Mouse (Mus musculus) forebrain, embryonic 14.5 days (tissue): ENCODE results near the gene P3h1. TPM values are rescaled to one million over a fixed set of nuclear protein-coding genes. Genes with fewer than 3 reads are reported as not detected.

ENCODE experiments used
- ATAC-seq: fragments of 200-750 bp; cut with Nextera tagmentation; 2 replicates; pipeline ENCODE4 v1.8.0; 2017; ENCODE audit warnings: mild to moderate bottlenecking, moderate library complexity
- DNase-seq: peaks from one replicate; pipeline ENCODE4 v3.0.0-alpha.2; 2015; ENCODE audit warnings: low spot score
- H3K27ac ChIP-seq: fragments of 300-500 bp; sonication (generic); 2 replicates; pipeline ENCODE4 v1.5.1; 2014; ENCODE audit warnings: low read depth, mild to moderate bottlenecking, control low read depth, low read length, moderate library complexity
- H3K27me3 ChIP-seq: fragments of 300-500 bp; sonication (generic); replicated peaks from 2 replicates; pipeline ENCODE4 v1.6.1; 2014; ENCODE audit warnings: low read length, control low read depth, mixed read lengths; ENCODE audit not compliant: control insufficient read depth, insufficient read depth
- H3K36me3 ChIP-seq: fragments of 300-500 bp; sonication (generic); 2 replicates; pipeline ENCODE4 v1.6.1; 2014; ENCODE audit warnings: low read length, control low read depth; ENCODE audit not compliant: control insufficient read depth, insufficient read depth
- H3K4me1 ChIP-seq: fragments of 300-500 bp; sonication (generic); 2 replicates; pipeline ENCODE4 v1.6.1; 2014; ENCODE audit warnings: antibody characterized with exemption, low read length, control low read depth; ENCODE audit not compliant: control insufficient read depth, insufficient read depth
- H3K4me2 ChIP-seq: fragments of 300-500 bp; sonication (generic); 2 replicates; pipeline ENCODE4 v1.6.1; 2014; ENCODE audit warnings: mild to moderate bottlenecking, control low read depth, low read length
- H3K4me3 ChIP-seq: fragments of 300-500 bp; sonication (generic); 2 replicates; pipeline ENCODE4 v1.5.1; 2014; ENCODE audit warnings: low read depth, low read length, control low read depth
- H3K9ac ChIP-seq: fragments of 300-500 bp; sonication (generic); 2 replicates; pipeline ENCODE4 v1.6.1; 2014; ENCODE audit warnings: mild to moderate bottlenecking, low read length, control low read depth, moderate library complexity
- H3K9me3 ChIP-seq: fragments of 300-500 bp; sonication (generic); replicated peaks from 2 replicates; pipeline ENCODE4 v1.6.1; 2016; ENCODE audit warnings: low read length, control low read depth, mixed read lengths; ENCODE audit not compliant: control insufficient read depth
- WGBS: fragments of 180-500 bp; shearing (Covaris S2); extraction: QIAGEN DNeasy Blood & Tissue Kit; methylation state at CpG from one replicate; pipeline ENCODE4 v1.1.7; 2014; 5-methylcytosine and 5-hydroxymethylcytosine counted together
- polyA plus RNA-seq: library from polyadenylated mRNA; unstranded; fragments of >200 nt; fragmentation: Nextera tagmentation; extraction: Ambion mirVana; gene quantifications from 2 replicates; pipeline ENCODE4 v1.2.1, GENCODE M21; 2014

P3h1 gene
- polyA plus RNA-seq, result 8.0 and 9.5 TPM in 2 replicates

DNA sequence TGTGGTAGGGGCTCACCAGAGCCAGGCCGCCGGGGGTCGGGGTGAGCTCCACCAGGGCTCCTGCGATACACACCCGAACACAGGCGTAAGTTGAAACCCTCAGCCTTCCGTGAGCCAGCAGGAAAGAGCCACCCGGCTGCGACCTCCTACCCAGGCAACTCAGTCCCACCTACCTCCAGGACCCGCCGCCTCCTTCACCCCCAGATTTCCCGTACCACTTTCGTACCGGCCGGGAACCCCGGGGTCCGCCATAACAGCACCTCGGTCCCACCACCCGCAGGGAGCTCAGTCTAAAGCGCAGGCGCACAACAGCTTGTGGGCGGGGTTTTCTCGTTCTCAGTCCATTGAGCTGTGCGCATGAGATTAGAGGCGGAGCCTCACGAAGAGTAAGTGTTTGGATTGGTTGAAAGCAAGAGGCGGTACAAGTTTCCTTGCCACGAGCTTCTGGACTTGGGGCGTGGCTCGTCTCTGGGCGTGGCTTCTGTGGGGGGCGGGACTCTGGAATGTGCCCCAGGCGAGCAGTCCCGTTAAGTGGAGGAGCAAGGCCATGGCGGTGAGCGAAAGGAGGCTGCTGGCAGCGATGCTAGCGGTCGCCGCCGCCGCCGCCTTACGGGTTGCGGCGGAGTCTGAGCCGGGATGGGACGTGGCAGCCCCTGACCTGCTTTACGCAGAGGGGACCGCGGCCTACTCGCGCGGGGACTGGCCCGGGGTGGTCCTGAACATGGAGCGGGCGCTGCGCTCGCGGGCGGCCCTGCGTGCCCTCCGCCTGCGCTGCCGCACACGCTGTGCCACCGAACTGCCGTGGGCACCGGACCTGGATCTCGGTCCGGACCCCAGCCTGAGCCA is at the start of gene P3h1, which contains the start of gene AU022252:
Gene P3h1, plus strand, starts transcription at position 506 of the 846 bp plus-strand sequence.
Gene AU022252, minus strand, starts transcription at position 303 of the 846 bp plus-strand sequence.
- peak; percentile 98 for ATAC-seq

DNA sequence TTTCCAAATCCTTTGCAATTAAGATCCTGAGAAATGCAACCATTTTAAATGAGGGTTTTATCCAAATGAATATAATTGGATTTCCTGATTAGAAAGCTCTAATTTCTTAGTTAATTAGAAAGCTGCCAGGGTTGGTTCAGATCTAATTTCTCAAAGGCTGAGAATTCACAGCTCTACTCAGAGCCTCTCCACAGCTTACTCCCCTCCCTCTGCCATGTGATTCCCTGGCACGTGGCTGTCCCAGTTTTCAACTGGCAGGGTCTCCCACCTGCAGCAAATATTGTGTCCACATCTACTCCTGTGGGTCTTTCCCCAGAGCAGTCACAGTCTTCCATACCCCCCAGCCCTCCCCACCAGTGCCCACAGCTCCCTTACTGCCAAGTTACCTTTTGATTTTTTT is 49.2 kb upstream of the P3h1 start:
- ATAC-seq (no peak), DNase-seq (no peak)
- Histone ChIP-seq H3K27me3 (no peaks in the 10 kb centered on the region), H3K4me2 (no peak overlapping the region), H3K9me3 (no peaks in the 10 kb centered on the region), H3K4me3 (no peak overlapping the region), H3K36me3 (no peaks in the 10 kb centered on the region), H3K9ac (no peak overlapping the region), H3K27ac (no peak overlapping the region), H3K4me1 (no peaks in the 10 kb centered on the region)
- WGBS, result 58% methylated on average over 1 of the region's 1 CpGs

More for the DNA sequence above, at the start of gene P3h1, which contains the start of gene AU022252:
- Histone ChIP-seq H3K36me3 (peaks cover 16% of the 10 kb centered on the region; the same call in 1 of the 2 replicates), H3K27ac (peak within 1 kb of the TSS; percentile 40; the same call in 1 of the 2 replicates), H3K27me3 (no peaks in the 10 kb centered on the region), H3K4me2 (peak within 1 kb of the TSS; percentile 95), H3K9me3 (no peaks in the 10 kb centered on the region), H3K4me1 (peaks cover 13% of the 10 kb centered on the region), H3K4me3 (peak within 1 kb of the TSS; percentile 89), H3K9ac (peak within 1 kb of the TSS; percentile 82)
- WGBS, result under 1% methylated on average over 68 of the region's 71 CpGs
- peak; percentile 100 for DNase-seq

DNA sequence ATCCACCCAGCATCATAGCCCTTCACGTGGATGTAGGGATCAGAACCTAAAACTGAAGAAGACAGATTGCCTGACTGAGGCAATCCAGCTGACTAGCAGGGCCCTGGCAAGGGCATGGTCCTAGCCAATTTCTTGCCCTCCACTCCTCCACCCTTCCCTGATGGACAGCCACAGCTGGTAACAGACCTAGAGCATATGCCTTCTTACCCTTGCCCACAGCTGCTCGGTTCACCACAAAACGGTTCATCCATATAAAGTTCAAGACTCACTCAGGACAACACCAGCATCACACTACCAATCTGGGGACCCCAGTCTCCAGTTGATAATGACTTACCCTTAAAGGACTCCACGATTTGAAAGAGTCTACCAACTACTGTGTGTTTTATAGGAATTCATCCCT is 46.9 kb upstream of the P3h1 start:
- Histone ChIP-seq H3K36me3 (no peaks in the 10 kb centered on the region), H3K9ac (no peak overlapping the region), H3K27ac (no peak overlapping the region), H3K9me3 (no peaks in the 10 kb centered on the region), H3K4me1 (no peaks in the 10 kb centered on the region), H3K27me3 (no peaks in the 10 kb centered on the region), H3K4me2 (no peak overlapping the region), H3K4me3 (no peak overlapping the region)
- no peak for ATAC-seq
- 85% methylated on average over 4 of the region's 4 CpGs for WGBS
- DNase-seq, result no peak

DNA sequence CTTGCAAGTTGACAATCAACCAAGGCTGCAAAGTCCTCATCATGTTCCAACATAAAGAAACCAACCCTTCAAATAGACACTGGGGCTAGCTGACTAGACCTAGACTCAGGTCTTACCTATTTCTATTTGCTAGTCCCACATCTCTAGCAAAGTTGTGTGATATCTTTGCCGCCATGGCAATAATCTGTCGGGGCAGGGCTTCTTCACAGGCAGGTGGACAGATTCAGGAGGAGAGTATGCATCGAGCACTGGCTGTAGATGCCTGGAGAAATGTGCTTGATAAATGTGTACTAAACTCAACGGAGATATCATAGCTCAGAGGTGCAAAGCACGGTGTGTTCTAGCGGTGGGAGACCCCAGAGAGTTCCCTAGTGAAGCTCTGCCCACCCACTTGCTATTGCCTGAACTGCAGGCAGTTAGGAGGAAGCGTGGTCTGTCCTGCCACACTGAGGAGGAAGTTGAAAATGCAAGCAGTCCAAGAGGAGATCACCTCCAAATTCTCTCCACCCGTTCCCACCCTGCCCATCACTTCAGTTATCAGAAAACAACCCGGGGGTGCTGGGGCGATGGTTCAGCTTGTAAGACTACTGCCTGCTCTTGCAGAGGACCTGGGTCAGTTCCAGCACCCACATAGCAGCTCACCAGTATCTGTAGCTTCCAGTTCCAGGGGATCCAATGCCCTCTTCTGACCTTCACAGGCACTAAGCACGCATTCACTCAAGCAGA is 44.5 kb upstream of the P3h1 start:
- Histone ChIP-seq H3K4me3 (no peak overlapping the region), H3K36me3 (no peaks in the 10 kb centered on the region), H3K27me3 (no peaks in the 10 kb centered on the region), H3K27ac (no peak overlapping the region), H3K4me2 (no peak overlapping the region), H3K9me3 (no peaks in the 10 kb centered on the region), H3K4me1 (no peaks in the 10 kb centered on the region), H3K9ac (no peak overlapping the region)
- DNase-seq (no peak), ATAC-seq (no peak)
- WGBS, result 61% methylated on average over 11 of the region's 11 CpGs

DNA sequence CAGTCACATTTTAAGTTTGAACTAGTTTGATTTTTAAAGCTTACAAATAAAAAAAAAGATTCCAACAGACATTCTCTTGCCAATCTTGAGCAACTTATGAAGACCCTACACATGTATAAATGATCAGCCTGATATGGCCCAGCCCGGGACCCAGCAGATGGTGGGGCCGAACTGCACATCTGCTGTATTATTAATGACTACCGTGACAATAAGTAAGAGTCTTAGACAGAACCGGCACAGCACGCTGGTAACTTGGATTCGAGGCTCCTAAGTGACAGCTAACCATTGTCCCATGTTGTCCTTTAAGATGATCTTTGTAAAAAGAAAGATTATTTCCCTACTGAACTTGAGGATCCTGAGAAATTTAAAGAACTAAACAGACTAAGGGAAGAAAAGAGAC is 43.3 kb upstream of the P3h1 start:
- H3K27me3 ChIP-seq, result no peaks in the 10 kb centered on the region
- no peak overlapping the region for H3K27ac ChIP-seq

DNA sequence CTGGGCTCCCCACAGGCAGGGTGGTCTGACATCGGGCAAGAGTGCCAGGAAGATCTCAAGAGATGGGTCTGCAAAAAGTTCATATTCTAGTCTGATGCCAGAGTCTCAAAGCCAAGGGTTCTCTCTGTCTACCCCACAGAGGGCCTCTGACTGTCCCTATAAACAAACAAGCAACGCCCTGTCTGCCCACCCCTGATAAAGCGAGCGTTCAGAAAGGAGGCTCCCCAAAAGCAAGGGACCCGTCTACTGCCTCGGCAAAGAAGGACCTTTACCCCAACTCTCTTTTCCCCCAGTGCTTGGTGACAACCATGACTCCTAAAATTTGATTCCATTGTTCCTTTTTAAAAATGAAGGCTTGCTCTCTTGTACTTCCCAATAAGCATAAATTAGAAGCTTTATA is 42.9 kb upstream of the P3h1 start, which contains the start of gene Ermap:
Gene Ermap, minus strand, starts transcription at position 148 of the 400 bp plus-strand sequence.
- DNase-seq (no peak), ATAC-seq (no peak)
- Histone ChIP-seq H3K4me2 (no peak within 1 kb of the TSS), H3K27me3 (no peaks in the 10 kb centered on the region), H3K9me3 (no peaks in the 10 kb centered on the region), H3K36me3 (no peaks in the 10 kb centered on the region), H3K4me1 (no peaks in the 10 kb centered on the region), H3K9ac (no peak within 1 kb of the TSS), H3K27ac (no peak within 1 kb of the TSS), H3K4me3 (no peak within 1 kb of the TSS)
- 73% methylated on average over 6 of the region's 6 CpGs for WGBS

More for the DNA sequence above, 43.3 kb upstream of the P3h1 start:
- ATAC-seq (no peak), DNase-seq (no peak)
- H3K4me3 ChIP-seq, result no peak overlapping the region
- H3K9me3 ChIP-seq, result no peaks in the 10 kb centered on the region
- H3K36me3 ChIP-seq, result no peaks in the 10 kb centered on the region
- H3K4me1 ChIP-seq, result no peaks in the 10 kb centered on the region
- H3K4me2 ChIP-seq, result no peak overlapping the region
- WGBS, result 64% methylated on average over 6 of the region's 6 CpGs
- H3K9ac ChIP-seq, result no peak overlapping the region

DNA sequence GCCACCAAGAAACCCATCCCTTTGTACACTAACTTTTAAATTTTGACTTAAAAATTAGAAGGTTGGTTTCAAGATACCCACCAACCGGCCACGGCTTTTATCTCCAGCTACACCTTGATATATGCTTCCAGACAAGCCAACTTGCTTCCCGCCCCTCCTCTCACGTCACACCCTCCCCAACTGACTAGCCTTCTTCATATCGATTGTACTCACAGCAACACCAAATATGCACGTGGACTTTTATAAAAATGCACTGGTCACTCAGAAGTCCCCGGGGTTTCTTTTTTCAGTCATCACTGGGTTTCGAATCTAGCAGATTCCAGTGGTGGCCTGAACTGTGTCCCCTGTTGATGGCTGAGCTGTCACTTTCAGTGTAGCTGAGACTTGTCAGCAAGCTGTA is 42.1 kb upstream of the P3h1 start:
- no peaks in the 10 kb centered on the region for H3K9me3 ChIP-seq
- no peaks in the 10 kb centered on the region for H3K4me1 ChIP-seq
- no peak overlapping the region for H3K27ac ChIP-seq
- no peaks in the 10 kb centered on the region for H3K27me3 ChIP-seq
- no peak overlapping the region for H3K4me2 ChIP-seq
- H3K9ac ChIP-seq, result no peak overlapping the region
- 88% methylated on average over 8 of the region's 8 CpGs for WGBS
- no peak for DNase-seq
- no peaks in the 10 kb centered on the region for H3K36me3 ChIP-seq
- no peak overlapping the region for H3K4me3 ChIP-seq
- no peak for ATAC-seq

DNA sequence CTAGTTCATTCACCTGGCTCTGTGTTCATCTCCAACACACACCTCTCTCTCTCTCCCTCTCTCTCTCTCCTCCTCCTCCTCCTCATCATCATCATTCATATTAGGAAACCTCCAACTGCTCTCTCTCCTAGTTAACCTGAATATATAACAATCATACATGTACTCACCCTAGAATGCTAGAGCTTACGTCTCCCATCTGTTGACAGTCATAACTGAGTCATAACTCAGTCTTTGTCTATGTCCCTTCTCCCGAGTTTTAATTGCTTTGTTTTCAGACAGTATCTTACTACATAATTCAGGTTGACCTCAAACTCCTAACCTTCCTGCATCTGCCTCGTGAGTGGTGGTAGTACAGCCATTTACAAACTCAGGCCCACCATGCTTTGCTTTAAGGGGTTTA is 41.4 kb upstream of the P3h1 start:
- no peak for DNase-seq

More for the DNA sequence above, 41.4 kb upstream of the P3h1 start:
- no peak overlapping the region for H3K27ac ChIP-seq
- no peaks in the 10 kb centered on the region for H3K27me3 ChIP-seq
- no peaks in the 10 kb centered on the region for H3K36me3 ChIP-seq
- 74% methylated on average over 3 of the region's 3 CpGs for WGBS
- H3K4me2 ChIP-seq, result no peak overlapping the region
- no peak for ATAC-seq
- no peaks in the 10 kb centered on the region for H3K9me3 ChIP-seq
- H3K4me1 ChIP-seq, result peaks cover 2% of the 10 kb centered on the region; the same call in 1 of the 2 replicates
- H3K4me3 ChIP-seq, result no peak overlapping the region
- no peak overlapping the region for H3K9ac ChIP-seq
